Mouse (Mus musculus): ENCODE measurements around the gene Fyn. TPM values are rescaled to one million over a fixed set of nuclear protein-coding genes. Genes with fewer than 3 reads are reported as not detected.

The Fyn gene
- total RNA-seq, 2 experiments from 2014 or later: 176 to 188 TPM

GRCm38 (mm10) chr10:39487740-39488415 lies 119.2 kb downstream of the Fyn start:
- intact Hi-C loops (cut with DNase I): no loop called here
- DNase-seq (ENCODE audit: extremely low spot score in 1 of 2, low spot score in 2 of 2): no peak

DNA sequence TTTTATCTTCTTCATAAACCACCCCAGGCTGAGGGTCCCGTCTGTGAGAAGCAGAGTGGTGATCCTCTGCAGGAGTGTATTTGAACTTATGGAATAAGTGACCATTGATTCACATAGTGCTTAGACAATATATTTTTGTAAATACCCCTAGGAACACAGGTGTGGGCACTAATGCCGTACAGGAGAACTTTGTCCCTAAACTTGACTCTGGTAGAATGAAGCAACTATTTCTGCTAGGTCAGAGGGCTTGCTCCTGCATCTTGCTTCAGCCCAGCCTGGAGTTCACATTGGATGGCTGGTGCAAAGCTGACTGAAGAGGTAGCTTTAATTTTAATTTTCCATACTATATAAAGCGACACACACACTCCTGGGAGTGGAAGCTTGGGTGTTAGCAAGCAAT lies 119.9 kb downstream of the Fyn start:
- DNase-seq (ENCODE audit: extremely low spot score in 1 of 2, low spot score in 2 of 2): no peak
- intact Hi-C loops (cut with DNase I): no loop called here

DNA sequence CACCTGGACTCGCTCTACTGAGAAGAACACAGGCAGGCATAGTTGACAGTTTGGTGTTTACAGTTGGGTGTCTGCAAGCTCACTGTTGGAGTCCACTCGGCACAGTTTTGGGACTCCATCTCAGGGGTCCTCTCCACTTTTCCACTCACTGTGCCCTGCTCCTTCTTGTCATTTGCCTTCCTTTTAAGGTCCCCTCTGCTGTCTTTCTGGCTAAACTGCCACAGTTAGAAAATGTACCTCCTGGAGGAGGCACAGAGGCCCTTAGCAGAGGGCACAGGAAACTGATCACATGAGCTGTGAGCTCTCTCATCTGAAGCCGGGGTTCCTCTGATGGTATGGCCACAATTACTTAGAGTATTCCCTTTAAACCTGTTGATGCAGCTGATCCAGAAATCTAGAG lies 120.3 kb downstream of the Fyn start:
- intact Hi-C loops (cut with DNase I): no loop called here
- no peak for DNase-seq (ENCODE audit: extremely low spot score in 1 of 2, low spot score in 2 of 2)

GRCm38 (mm10) chr10:39490349-39491121 lies 121.9 kb downstream of the Fyn start:
- intact Hi-C loops (cut with DNase I): no loop called here
- DNase-seq (ENCODE audit: extremely low spot score in 1 of 2, low spot score in 2 of 2): no peak

- intact Hi-C loops (cut with DNase I): no loop called here
- no peak for DNase-seq (ENCODE audit: extremely low spot score in 1 of 2, low spot score in 2 of 2)
These were observed 123.5 kb downstream of the Fyn start for GRCm38 (mm10) chr10:39492146-39492545.

GRCm38 (mm10) chr10:39493007-39493406 lies 124.4 kb downstream of the Fyn start:
- DNase-seq (ENCODE audit: extremely low spot score in 1 of 2, low spot score in 2 of 2): no peak
- intact Hi-C loops (cut with DNase I): no loop called here

DNA sequence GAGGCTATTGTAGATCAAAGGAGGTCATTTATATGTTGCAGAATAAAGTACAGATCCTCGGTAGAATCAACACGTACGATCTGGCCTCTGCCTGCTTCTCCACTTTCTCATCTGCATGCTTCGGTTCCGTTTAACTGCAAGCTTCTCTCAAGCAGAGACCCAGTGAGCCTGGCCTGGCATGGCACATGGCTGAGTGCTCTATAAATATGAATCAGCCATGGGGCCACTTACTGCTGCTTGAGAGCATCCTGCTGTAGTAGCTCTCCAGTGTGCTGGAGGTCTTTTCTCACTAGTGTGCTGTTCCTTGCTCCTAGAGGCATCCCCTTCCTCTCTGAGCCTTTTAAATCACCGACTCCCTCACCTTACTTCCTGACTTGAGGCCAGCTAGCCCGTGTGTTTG lies 130.0 kb downstream of the Fyn start:
- intact Hi-C loops (cut with DNase I): no loop called here
- DNase-seq (ENCODE audit: extremely low spot score in 1 of 2, low spot score in 2 of 2): no peak

- intact Hi-C loops (cut with DNase I): no loop called here
- DNase-seq (ENCODE audit: extremely low spot score in 1 of 2, low spot score in 2 of 2): peak in 1 of 2 experiments; percentile 51
These were observed 132.9 kb downstream of the Fyn start for GRCm38 (mm10) chr10:39501571-39501970.

- intact Hi-C loops (cut with DNase I): no loop called here
- peak; percentile 45 to 88 for DNase-seq (ENCODE audit: extremely low spot score in 1 of 2, low spot score in 2 of 2)
These were observed 133.5 kb downstream of the Fyn start for GRCm38 (mm10) chr10:39501977-39502706.

GRCm38 (mm10) chr10:39503331-39503730 lies 134.7 kb downstream of the Fyn start:
- no peak for DNase-seq (ENCODE audit: extremely low spot score in 1 of 2, low spot score in 2 of 2)
- intact Hi-C loops (cut with DNase I): no loop called here

DNA sequence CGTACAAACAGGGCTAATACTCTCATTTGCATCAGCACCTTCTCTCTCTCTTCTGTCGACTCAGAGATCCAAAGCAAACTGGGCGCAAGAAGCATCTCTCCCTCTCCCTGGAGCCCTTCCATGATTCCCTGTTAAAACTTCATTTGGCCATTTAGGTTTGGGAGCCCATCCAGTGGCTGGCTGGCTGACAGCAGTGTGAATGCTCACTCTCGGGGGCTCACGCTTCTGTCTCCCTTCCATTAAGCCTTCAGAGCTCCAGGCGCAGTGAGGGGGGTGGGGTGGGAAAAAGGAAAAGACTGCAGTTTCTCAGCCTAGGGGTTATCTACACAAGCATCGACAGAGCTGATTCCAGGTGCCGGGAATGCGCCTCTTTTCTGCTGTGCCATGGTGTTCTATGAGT lies 136.4 kb downstream of the Fyn start:
- intact Hi-C loops (cut with DNase I): no loop called here
- DNase-seq (ENCODE audit: extremely low spot score in 1 of 2, low spot score in 2 of 2): peak in 1 of 2 experiments; percentile 48

- DNase-seq (ENCODE audit: extremely low spot score in 1 of 2, low spot score in 2 of 2): no peak
- intact Hi-C loops (cut with DNase I): no loop called here
These were observed 137.0 kb downstream of the Fyn start for GRCm38 (mm10) chr10:39505621-39506020.

DNA sequence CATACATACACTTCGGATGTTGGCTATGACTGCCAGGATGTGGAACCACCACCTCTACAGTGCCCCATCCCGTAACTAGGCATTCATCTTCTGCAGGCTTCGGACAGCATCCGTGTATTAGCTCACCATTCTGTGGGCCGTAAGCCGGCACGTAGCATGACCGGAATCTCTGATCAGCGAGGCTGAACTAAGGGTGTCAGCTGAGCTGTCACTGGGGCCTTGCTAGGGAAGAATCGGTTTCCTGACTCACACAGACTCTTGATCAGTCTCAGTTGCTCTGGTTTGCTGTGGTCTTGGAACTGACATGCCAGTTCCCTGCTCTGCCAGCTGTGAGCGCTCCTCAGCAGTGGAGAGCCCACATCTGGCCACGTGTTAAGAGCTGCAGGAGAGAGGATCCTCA lies 137.7 kb downstream of the Fyn start:
- intact Hi-C loops (cut with DNase I): no loop called here
- DNase-seq (ENCODE audit: extremely low spot score in 1 of 2, low spot score in 2 of 2): no peak

DNA sequence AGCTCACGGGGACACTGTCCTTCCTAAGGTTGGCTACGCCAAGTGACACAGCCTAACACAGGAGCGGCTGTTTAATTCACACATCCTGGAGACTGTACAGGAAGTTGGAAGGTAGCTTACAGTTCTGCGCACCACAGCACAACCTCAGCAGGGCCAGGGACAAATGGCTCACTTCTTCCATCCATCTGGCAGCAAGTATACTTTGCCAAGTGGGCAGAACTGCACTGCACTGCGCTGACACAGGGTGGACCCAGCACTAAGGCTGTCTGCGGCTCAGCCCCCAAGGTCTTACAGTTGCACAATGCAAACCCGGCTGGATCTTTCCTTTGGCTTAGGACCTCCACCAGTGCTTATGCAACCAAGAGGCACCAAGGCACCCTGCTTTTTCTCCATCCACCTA lies 138.2 kb downstream of the Fyn start:
- intact Hi-C loops (cut with DNase I): no loop called here
- no peak for DNase-seq (ENCODE audit: extremely low spot score in 1 of 2, low spot score in 2 of 2)

DNA sequence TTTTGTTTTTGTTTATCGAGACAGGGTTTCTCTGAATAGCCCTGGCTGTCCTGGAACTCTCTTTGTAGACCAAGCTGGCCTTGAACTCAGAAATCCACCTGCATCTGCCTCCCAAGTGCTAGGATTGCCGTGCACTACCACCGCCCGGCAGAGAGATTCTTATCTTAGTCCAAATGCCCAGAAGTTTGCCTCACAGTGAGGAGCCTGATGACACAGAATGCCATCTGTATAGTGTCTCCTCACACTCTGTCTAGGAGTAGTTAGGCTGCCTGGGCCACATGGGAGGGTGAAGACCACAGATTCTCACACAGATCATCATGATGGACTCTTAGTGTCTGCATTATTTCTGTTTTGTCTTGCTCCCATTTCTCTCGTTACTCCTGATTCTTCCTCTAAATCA lies 140.1 kb downstream of the Fyn start:
- DNase-seq (ENCODE audit: extremely low spot score in 1 of 2, low spot score in 2 of 2): no peak
- intact Hi-C loops (cut with DNase I): no loop called here

DNA sequence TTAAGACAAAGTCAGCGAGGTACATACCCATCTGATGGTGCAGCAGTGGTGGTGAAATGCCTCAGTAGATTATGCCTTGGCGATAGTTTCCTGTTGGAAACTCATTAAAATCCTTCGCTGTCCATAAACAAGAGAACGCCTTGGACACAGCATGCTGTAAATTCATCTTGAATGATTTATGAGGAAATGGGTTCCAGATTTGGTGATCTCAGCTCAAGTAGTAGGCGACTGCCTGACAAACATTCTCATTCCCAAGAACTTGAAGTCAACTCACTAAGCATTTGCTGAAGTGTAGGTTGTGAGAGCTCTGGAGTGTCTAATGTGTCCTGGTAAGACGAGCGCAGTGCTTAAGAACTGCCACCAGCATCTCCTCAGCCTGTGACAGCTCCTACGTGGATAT lies 141.3 kb downstream of the Fyn start:
- intact Hi-C loops (cut with DNase I): no loop called here
- no peak for DNase-seq (ENCODE audit: extremely low spot score in 1 of 2, low spot score in 2 of 2)

GRCm38 (mm10) chr10:39512631-39513314 lies 144.1 kb downstream of the Fyn start:
- intact Hi-C loops (cut with DNase I): no loop called here
- DNase-seq (ENCODE audit: extremely low spot score in 1 of 2, low spot score in 2 of 2): no peak

DNA sequence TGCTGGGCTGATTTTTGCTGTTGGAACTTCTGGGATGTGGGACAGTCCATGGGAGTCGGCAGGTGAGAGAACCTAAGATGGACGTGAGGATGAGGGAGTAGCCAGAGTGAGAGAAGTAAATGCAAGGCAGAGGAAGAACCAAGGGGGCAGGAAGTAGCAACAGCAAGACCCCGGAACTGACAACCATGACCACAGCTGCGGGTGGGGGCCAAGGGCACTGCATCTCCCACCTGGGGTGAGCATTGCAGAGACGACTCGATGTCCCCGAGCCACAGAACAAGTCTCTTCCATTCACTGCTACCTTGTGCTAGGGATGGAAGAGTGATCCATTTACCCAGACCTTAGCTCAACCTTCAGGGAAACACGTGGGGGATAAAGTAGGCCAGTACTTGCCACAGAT lies 146.3 kb downstream of the Fyn start:
- no peak for DNase-seq (ENCODE audit: extremely low spot score in 1 of 2, low spot score in 2 of 2)
- intact Hi-C loops (cut with DNase I): loop anchor here (5.0 kb wide), 1 partner anchor 143 kb away; no protein-coding TSS in a partner anchor

DNA sequence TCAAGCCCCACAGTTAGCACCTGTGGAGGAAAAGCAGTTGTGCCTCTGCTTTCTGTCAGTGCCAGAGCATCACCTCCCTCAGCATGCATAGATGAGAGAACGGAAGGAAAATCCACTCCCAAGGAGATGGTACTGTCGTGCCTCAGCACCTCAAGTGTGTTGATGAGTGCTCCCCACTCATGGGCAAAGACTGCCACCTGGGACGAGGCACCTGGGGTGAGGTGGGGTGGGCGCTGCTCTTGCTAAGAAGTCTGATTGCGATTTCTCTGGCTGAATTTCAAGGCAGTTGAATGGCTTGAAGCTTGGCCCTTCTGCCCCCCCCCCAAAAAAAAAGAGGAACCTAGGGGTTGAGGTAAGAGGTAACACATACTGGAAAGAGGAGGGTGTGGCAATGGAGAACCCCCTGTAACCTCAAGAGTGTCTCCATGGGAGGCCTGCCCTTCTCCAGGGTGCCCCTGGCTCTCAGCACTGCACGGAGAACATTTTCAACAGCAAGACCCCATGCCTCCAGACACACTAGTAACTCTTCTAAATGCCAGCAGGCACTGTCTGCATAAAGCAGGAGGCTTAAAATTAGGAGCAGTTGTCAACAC lies 148.0 kb downstream of the Fyn start:
- no peak for DNase-seq (ENCODE audit: extremely low spot score in 1 of 2, low spot score in 2 of 2)
- intact Hi-C loops (cut with DNase I): loop anchor here (5.0 kb wide), 1 partner anchor 144 kb away; no protein-coding TSS in a partner anchor

Measured in left cerebral cortex, postnatal 10 days (tissue).